Mouse (Mus musculus) heart, embryonic 14.5 days (tissue): ENCODE data around the gene Stil. TPM values are rescaled to one million over a fixed set of nuclear protein-coding genes. Genes with fewer than 3 reads are reported as not detected.
"Not testable (repeated sequence)": the region's sequence is repeated elsewhere in the genome, so short reads cannot be mapped to it uniquely, and the experiment has no call there.

Experiments
- ATAC-seq: fragments of 200-750 bp; cut with Nextera tagmentation; 2 replicates; pipeline ENCODE4 v1.8.0; 2017; ENCODE audit warnings: low read depth, moderate TSS enrichment; ENCODE audit not compliant: insufficient number of reproducible peaks, insufficient read depth, low FRiP score
- H3K27ac ChIP-seq, 2 experiments: fragments of 200-500 bp in 1 of 2; fragments of 300-500 bp in 1 of 2; sonication (generic) in 1 of 2; replicated peaks in 1 of 2; 2 replicates each; pipeline ENCODE4 v1.5.1; 2012 to 2014; ENCODE audit warnings: low read depth in 2 of 2, low read length in 2 of 2, control low read depth in 1 of 2, mild to moderate bottlenecking in 1 of 2, mixed read lengths in 1 of 2; ENCODE audit not compliant: control insufficient read depth in 1 of 2, insufficient read depth in 1 of 2
- H3K27me3 ChIP-seq: fragments of 300-500 bp; sonication (generic); 2 replicates; pipeline ENCODE4 v1.6.1; 2014; ENCODE audit warnings: mild to moderate bottlenecking, low read length, control low read depth; ENCODE audit not compliant: control insufficient read depth, insufficient read depth
- H3K36me3 ChIP-seq: fragments of 300-500 bp; sonication (generic); 2 replicates; pipeline ENCODE4 v1.6.1; 2014; ENCODE audit warnings: mild to moderate bottlenecking, control low read depth, low read length, mixed read lengths; ENCODE audit not compliant: control insufficient read depth, insufficient read depth
- H3K4me1 ChIP-seq, 2 experiments: fragments of 200-500 bp in 1 of 2; fragments of 300-500 bp in 1 of 2; sonication (generic) in 1 of 2; 2 replicates each; pipeline ENCODE4 v1.6.1; 2012 to 2014; ENCODE audit warnings: low read length in 2 of 2, control low read depth in 1 of 2, mixed read lengths in 1 of 2; ENCODE audit not compliant: control insufficient read depth in 2 of 2, insufficient read depth in 2 of 2
- H3K4me2 ChIP-seq: fragments of 300-500 bp; sonication (generic); 2 replicates; pipeline ENCODE4 v1.6.1; 2014; ENCODE audit warnings: mild to moderate bottlenecking, low read length
- H3K4me3 ChIP-seq, 2 experiments: fragments of 200-500 bp in 1 of 2; fragments of 300-500 bp in 1 of 2; sonication (generic) in 1 of 2; 2 replicates each; pipeline ENCODE4 v1.5.1; 2012 to 2014; ENCODE audit warnings: low read length in 2 of 2, mild to moderate bottlenecking in 2 of 2, control low read depth in 1 of 2, low read depth in 1 of 2, moderate library complexity in 1 of 2; ENCODE audit not compliant: control insufficient read depth in 1 of 2, insufficient read depth in 1 of 2
- H3K9ac ChIP-seq: fragments of 300-500 bp; sonication (generic); 2 replicates; pipeline ENCODE4 v1.6.1; 2014; ENCODE audit warnings: mild to moderate bottlenecking, low read length
- H3K9me3 ChIP-seq: fragments of 300-500 bp; sonication (generic); 2 replicates; pipeline ENCODE4 v1.6.1; 2016; ENCODE audit warnings: low read length, control low read depth; ENCODE audit not compliant: control insufficient read depth
- WGBS: fragments of 180-500 bp; shearing (Covaris S2); extraction: QIAGEN DNeasy Blood & Tissue Kit; methylation state at CpG from one replicate; pipeline ENCODE4 v1.1.7; 2014; 5-methylcytosine and 5-hydroxymethylcytosine counted together
- polyA plus RNA-seq: library from polyadenylated mRNA; unstranded; fragments of >200 nt; fragmentation: Nextera tagmentation; extraction: Ambion mirVana; gene quantifications from 2 replicates; pipeline ENCODE4 v1.2.1, GENCODE M21; 2014

Gene Stil
- 9.8 and 11.1 TPM in 2 replicates for polyA plus RNA-seq

DNA sequence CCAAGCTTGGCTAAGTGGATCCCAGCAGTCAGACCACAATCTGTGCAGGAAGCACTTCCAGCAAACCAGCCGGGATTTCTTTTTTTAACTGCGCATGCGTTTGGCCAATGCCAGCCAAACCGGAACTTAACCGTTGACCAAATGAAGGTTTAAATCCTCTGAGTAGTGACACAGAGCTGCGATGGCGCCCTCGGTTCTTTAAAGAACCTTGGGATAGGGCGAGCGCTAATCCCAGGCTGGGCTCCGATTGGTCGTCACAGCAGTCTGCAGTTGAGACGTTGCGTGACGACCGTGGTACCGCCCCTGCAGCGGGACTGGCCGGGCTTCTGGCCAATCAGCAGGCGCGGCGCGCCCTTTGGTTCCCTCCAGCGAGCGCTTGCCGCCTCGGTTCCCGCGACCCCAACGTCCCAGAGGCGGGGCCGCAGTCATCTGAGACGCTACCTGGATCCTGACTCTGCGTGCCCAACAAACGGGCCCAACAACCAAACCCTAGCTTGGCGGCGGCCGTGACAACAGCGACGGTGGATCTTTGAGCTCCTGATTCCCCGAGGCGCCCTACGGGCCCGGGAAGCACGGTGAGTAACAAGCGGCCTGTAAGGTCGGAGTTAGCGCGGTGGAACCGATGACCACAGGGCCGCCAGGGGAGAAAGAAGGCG, at the start of gene Stil:
Stil (plus strand) TSS at position 387 of the 656 bp plus-strand sequence.
- WGBS = under 1% methylated on average over 52 of the region's 52 CpGs
- peak within 1 kb of the TSS; percentile 93 to 99 for H3K27ac ChIP-seq
- H3K4me1 ChIP-seq = peaks cover 0 to 15% of the 10 kb centered on the region in 2 experiments; a peak in 2 of 4 replicates
- H3K4me2 ChIP-seq = peak within 1 kb of the TSS; percentile 69
- peak within 1 kb of the TSS; percentile 65 to 98 for H3K4me3 ChIP-seq
- peaks cover 17% of the 10 kb centered on the region for H3K36me3 ChIP-seq
- peak; percentile 100 for ATAC-seq
- H3K9ac ChIP-seq = peak within 1 kb of the TSS; percentile 75
- no peaks in the 10 kb centered on the region for H3K9me3 ChIP-seq
- H3K27me3 ChIP-seq = no peaks in the 10 kb centered on the region

DNA sequence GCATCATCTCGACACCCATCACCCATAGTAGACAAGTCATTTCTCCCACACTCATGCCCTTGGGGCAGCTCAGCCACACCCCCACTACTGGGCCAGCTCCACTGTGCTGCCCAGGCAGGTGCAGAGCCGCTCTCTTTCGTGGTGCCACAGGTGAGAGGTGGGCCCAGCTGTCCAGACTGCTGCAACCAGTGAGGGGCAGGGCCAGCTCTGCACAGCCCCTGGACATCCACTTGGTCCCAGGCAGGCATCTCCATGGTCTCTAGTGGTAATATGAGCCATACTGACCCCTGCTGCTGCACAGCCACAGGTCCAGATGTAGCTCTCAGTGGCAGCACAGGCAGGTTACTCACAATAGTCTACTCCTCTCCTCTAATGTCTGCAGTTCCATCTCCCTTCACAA, 46.8 kb upstream of the Stil start:
- no peaks in the 10 kb centered on the region for H3K4me1 ChIP-seq
- no peaks in the 10 kb centered on the region for H3K36me3 ChIP-seq
- H3K4me2 ChIP-seq = no peak overlapping the region
- H3K9me3 ChIP-seq = no peaks in the 10 kb centered on the region
- H3K9ac ChIP-seq = no peak overlapping the region
- 77% methylated on average over 3 of the region's 3 CpGs for WGBS
- peaks cover 19% of the 10 kb centered on the region for H3K27me3 ChIP-seq
- H3K4me3 ChIP-seq = no peak overlapping the region
- no peak for ATAC-seq
- no peak overlapping the region for H3K27ac ChIP-seq

- no peaks in the 10 kb centered on the region for H3K9me3 ChIP-seq
- H3K27ac ChIP-seq = no peak overlapping the region
- H3K4me1 ChIP-seq = peaks cover 0 to 2% of the 10 kb centered on the region in 2 experiments; a peak in 1 of 4 replicates
- ATAC-seq = no peak
- no peak overlapping the region for H3K4me2 ChIP-seq
- H3K36me3 ChIP-seq = peaks cover 25% of the 10 kb centered on the region
- H3K9ac ChIP-seq = no peak overlapping the region
- no peaks in the 10 kb centered on the region for H3K27me3 ChIP-seq
- H3K4me3 ChIP-seq = no peak overlapping the region
These were observed 42.6 kb upstream of the Stil start for GRCm38 (mm10) chr4:114957403-114957802.

DNA sequence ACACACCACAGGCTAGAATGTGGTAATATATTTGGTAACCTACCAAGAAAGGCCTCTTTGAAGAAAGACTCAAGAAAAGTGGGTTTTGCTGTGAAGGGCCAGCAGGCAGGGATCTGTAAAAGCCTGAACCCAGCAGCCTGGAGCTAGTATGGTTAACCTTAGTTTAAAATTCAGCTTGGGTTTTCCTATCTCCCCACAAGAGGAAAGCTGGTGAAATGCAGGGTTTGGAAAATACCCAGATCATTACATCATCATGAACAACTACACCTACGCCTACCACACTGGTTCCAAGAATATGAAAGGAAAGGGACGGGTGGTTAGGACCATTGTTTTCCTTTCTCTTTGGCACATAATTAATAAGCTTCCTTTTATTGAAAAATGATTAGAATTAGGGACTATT, 41.7 kb upstream of the Stil start:
- peaks cover 33% of the 10 kb centered on the region for H3K36me3 ChIP-seq
- no peak overlapping the region for H3K4me2 ChIP-seq
- no peak overlapping the region for H3K27ac ChIP-seq
- H3K27me3 ChIP-seq = no peaks in the 10 kb centered on the region
- H3K9me3 ChIP-seq = no peaks in the 10 kb centered on the region
- H3K9ac ChIP-seq = no peak overlapping the region
- no peak for ATAC-seq
- H3K4me3 ChIP-seq = no peak overlapping the region
- peaks cover 0 to 2% of the 10 kb centered on the region in 2 experiments; a peak in 1 of 4 replicates for H3K4me1 ChIP-seq
- 64% methylated on average over 2 of the region's 2 CpGs for WGBS

DNA sequence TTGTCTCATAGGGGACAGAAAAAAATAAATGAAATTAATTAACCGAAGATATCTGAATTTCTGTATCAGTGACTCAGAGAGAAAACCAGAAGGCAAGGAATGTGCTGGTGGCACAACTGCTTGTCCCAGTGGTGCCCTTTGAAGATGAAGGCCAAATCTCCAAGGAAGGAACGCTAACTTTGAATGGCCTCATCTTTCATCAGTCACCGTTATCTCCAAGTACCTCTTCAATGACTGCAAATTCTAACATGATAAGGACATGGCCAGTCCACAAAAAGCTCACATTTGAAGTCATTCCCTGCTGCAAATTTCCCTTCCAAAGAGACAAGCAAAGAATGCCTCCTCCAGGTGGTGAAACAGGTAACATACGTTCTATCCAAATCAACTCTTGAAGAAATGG, 41.2 kb upstream of the Stil start:
- H3K4me1 ChIP-seq = peaks cover 0 to 2% of the 10 kb centered on the region in 2 experiments; a peak in 1 of 4 replicates
- H3K9me3 ChIP-seq = no peaks in the 10 kb centered on the region
- no peak for ATAC-seq
- H3K27ac ChIP-seq = no peak overlapping the region
- H3K4me3 ChIP-seq = no peak overlapping the region
- peaks cover 34% of the 10 kb centered on the region for H3K36me3 ChIP-seq
- 49% methylated on average over 4 of the region's 4 CpGs for WGBS
- no peaks in the 10 kb centered on the region for H3K27me3 ChIP-seq
- no peak overlapping the region for H3K4me2 ChIP-seq
- no peak overlapping the region for H3K9ac ChIP-seq

DNA sequence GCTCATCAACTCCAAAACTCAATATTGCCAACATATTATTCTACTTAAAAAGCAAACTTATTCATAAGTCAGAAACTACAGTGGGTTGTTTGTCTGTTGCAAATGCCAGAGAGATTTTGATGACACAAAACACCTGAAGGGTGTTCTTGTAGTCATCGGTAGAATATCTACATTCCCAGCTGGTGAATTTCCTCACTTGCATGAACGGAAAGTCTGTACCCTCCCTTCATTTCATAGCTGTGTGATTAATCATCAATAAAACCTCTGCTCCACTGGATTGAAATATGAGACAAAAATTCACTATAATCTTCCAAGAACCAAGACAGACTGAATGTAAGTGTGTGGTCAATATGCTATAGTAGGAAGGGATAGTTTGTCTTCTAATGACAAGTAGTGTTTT, 40.4 kb upstream of the Stil start:
- H3K27ac ChIP-seq = no peak overlapping the region
- 74% methylated on average over 2 of the region's 2 CpGs for WGBS
- no peaks in the 10 kb centered on the region for H3K27me3 ChIP-seq
- ATAC-seq = no peak
- peaks cover 0 to 2% of the 10 kb centered on the region in 2 experiments; a peak in 1 of 4 replicates for H3K4me1 ChIP-seq
- peaks cover 39% of the 10 kb centered on the region for H3K36me3 ChIP-seq
- H3K9ac ChIP-seq = no peak overlapping the region
- no peak overlapping the region for H3K4me2 ChIP-seq
- H3K4me3 ChIP-seq = no peak overlapping the region
- no peaks in the 10 kb centered on the region for H3K9me3 ChIP-seq

GRCm38 (mm10) chr4:114960881-114961280, 39.1 kb upstream of the Stil start:
- not testable (repeated sequence) for H3K4me1 ChIP-seq, ATAC-seq, H3K9me3 ChIP-seq, H3K9ac ChIP-seq, H3K4me2 ChIP-seq, H3K27me3 ChIP-seq, H3K4me3 ChIP-seq, H3K27ac ChIP-seq
- 82% methylated on average over 2 of the region's 2 CpGs for WGBS
- peaks cover 53% of the 10 kb centered on the region for H3K36me3 ChIP-seq

GRCm38 (mm10) chr4:114970736-114971135, 29.2 kb upstream of the Stil start:
- Histone ChIP-seq H3K4me3 (no peak overlapping the region), H3K9ac (no peak overlapping the region), H3K4me1 (no peaks in the 10 kb centered on the region), H3K36me3 (peaks cover 33% of the 10 kb centered on the region), H3K27ac (no peak overlapping the region), H3K9me3 (no peaks in the 10 kb centered on the region), H3K4me2 (no peak overlapping the region), H3K27me3 (no peaks in the 10 kb centered on the region)
- WGBS = 92% methylated on average over 5 of the region's 5 CpGs
- no peak for ATAC-seq
